Mouse (Mus musculus): ENCODE results near the gene 9630041A04Rik. TPM values are rescaled to one million over a fixed set of nuclear protein-coding genes. Genes with fewer than 3 reads are reported as not detected.
A peak's percentile ranks its signal among the peaks of the same experiment; 100 is the strongest.

Gene 9630041A04Rik
- polyA plus RNA-seq, 1 experiment from 2014 or later, result 0.33 TPM

- Histone ChIP-seq H3K4me3 (no peak overlapping the region), H3K9me3 (no peaks in the 10 kb centered on the region), H3K27me3 (ENCODE audit: insufficient read depth, poor library complexity, severe bottlenecking) (no peaks in the 10 kb centered on the region), H3K36me3 (no peaks in the 10 kb centered on the region), H3K4me1 (replicated peaks) (peaks cover 20% of the 10 kb centered on the region), H3K27ac (no peak overlapping the region)
- DNase-seq (ENCODE audit: low spot score), result no peak
- 61% methylated on average over 8 of the region's 8 CpGs for WGBS
Measured at GRCm38 (mm10) chr9:101933946-101934573, 72.4 kb downstream of the 9630041A04Rik start.

GRCm38 (mm10) chr9:101934887-101935286 is 73.2 kb downstream of the 9630041A04Rik start:
- no peaks in the 10 kb centered on the region for H3K9me3 ChIP-seq
- H3K4me1 ChIP-seq (replicated peaks), result peaks cover 21% of the 10 kb centered on the region
- H3K27ac ChIP-seq, result no peak overlapping the region
- peak; percentile 22 for DNase-seq (ENCODE audit: low spot score)
- H3K36me3 ChIP-seq, result no peaks in the 10 kb centered on the region
- H3K27me3 ChIP-seq (ENCODE audit: insufficient read depth, poor library complexity, severe bottlenecking), result no peaks in the 10 kb centered on the region
- no peak overlapping the region for H3K4me3 ChIP-seq
- 44% methylated on average over 8 of the region's 8 CpGs for WGBS

GRCm38 (mm10) chr9:101938066-101938465 is 76.4 kb downstream of the 9630041A04Rik start:
- no peak for DNase-seq (ENCODE audit: low spot score)
- Histone ChIP-seq H3K4me1 (replicated peaks) (peaks cover 21% of the 10 kb centered on the region), H3K27me3 (ENCODE audit: insufficient read depth, poor library complexity, severe bottlenecking) (no peaks in the 10 kb centered on the region), H3K27ac (no peak overlapping the region), H3K4me3 (no peak overlapping the region), H3K9me3 (no peaks in the 10 kb centered on the region), H3K36me3 (no peaks in the 10 kb centered on the region)
- WGBS, result 89% methylated on average over 4 of the region's 4 CpGs

- Histone ChIP-seq H3K36me3 (no peaks in the 10 kb centered on the region), H3K27me3 (ENCODE audit: insufficient read depth, poor library complexity, severe bottlenecking) (no peaks in the 10 kb centered on the region), H3K4me3 (no peak overlapping the region), H3K27ac (0 out of 2 replicates have a peak overlapping the region, but pooled peaks have one; percentile 53), H3K9me3 (no peaks in the 10 kb centered on the region), H3K4me1 (replicated peaks) (peaks cover 19% of the 10 kb centered on the region)
- no peak for DNase-seq (ENCODE audit: low spot score)
- 56% methylated on average over 5 of the region's 5 CpGs for WGBS
Measured at GRCm38 (mm10) chr9:101939006-101939405, 77.4 kb downstream of the 9630041A04Rik start.

- 79% methylated on average over 3 of the region's 3 CpGs for WGBS
- DNase-seq (ENCODE audit: low spot score), result no peak
- H3K9me3 ChIP-seq, result no peaks in the 10 kb centered on the region
- no peaks in the 10 kb centered on the region for H3K27me3 ChIP-seq (ENCODE audit: insufficient read depth, poor library complexity, severe bottlenecking)
- no peak overlapping the region for H3K27ac ChIP-seq
- H3K4me1 ChIP-seq (replicated peaks), result peaks cover 7% of the 10 kb centered on the region
- no peak overlapping the region for H3K4me3 ChIP-seq
- no peaks in the 10 kb centered on the region for H3K36me3 ChIP-seq
Measured at GRCm38 (mm10) chr9:101940182-101940581, 78.5 kb downstream of the 9630041A04Rik start.

- H3K36me3 ChIP-seq, result no peaks in the 10 kb centered on the region
- DNase-seq (ENCODE audit: low spot score), result no peak
- H3K27me3 ChIP-seq (ENCODE audit: insufficient read depth, poor library complexity, severe bottlenecking), result no peaks in the 10 kb centered on the region
- no peak overlapping the region for H3K4me3 ChIP-seq
- H3K27ac ChIP-seq, result no peak overlapping the region
- WGBS, result 93% methylated on average over 9 of the region's 9 CpGs
- peaks cover 5% of the 10 kb centered on the region for H3K4me1 ChIP-seq (replicated peaks)
- no peaks in the 10 kb centered on the region for H3K9me3 ChIP-seq
Measured at GRCm38 (mm10) chr9:101942058-101942669, 80.5 kb downstream of the 9630041A04Rik start.

GRCm38 (mm10) chr9:101945326-101945725 is 83.7 kb downstream of the 9630041A04Rik start:
- Histone ChIP-seq H3K36me3 (no peaks in the 10 kb centered on the region), H3K4me3 (no peak overlapping the region), H3K27ac (no peak overlapping the region), H3K9me3 (no peaks in the 10 kb centered on the region), H3K27me3 (ENCODE audit: insufficient read depth, poor library complexity, severe bottlenecking) (no peaks in the 10 kb centered on the region), H3K4me1 (replicated peaks) (peaks cover 10% of the 10 kb centered on the region)
- no peak for DNase-seq (ENCODE audit: low spot score)
- WGBS, result 69% methylated on average over 7 of the region's 7 CpGs

- Histone ChIP-seq H3K9me3 (no peaks in the 10 kb centered on the region), H3K36me3 (no peaks in the 10 kb centered on the region), H3K27ac (no peak overlapping the region), H3K27me3 (ENCODE audit: insufficient read depth, poor library complexity, severe bottlenecking) (no peaks in the 10 kb centered on the region), H3K4me3 (no peak overlapping the region), H3K4me1 (replicated peaks) (peaks cover 13% of the 10 kb centered on the region)
- no peak for DNase-seq (ENCODE audit: low spot score)
- 91% methylated on average over 4 of the region's 4 CpGs for WGBS
Measured at GRCm38 (mm10) chr9:101945814-101946213, 84.2 kb downstream of the 9630041A04Rik start.

- Histone ChIP-seq H3K36me3 (no peaks in the 10 kb centered on the region), H3K4me1 (replicated peaks) (peaks cover 22% of the 10 kb centered on the region), H3K27ac (peak overlapping the region; percentile 40; the same call in 1 of the 2 replicates), H3K4me3 (no peak overlapping the region), H3K9me3 (no peaks in the 10 kb centered on the region), H3K27me3 (ENCODE audit: insufficient read depth, poor library complexity, severe bottlenecking) (no peaks in the 10 kb centered on the region)
- 9% methylated on average over 3 of the region's 3 CpGs for WGBS
- DNase-seq (ENCODE audit: low spot score), result no peak
Measured at GRCm38 (mm10) chr9:101950101-101950500, 88.5 kb downstream of the 9630041A04Rik start.

- no peak for DNase-seq (ENCODE audit: low spot score)
- Histone ChIP-seq H3K4me1 (replicated peaks) (peaks cover 33% of the 10 kb centered on the region), H3K9me3 (no peaks in the 10 kb centered on the region), H3K4me3 (no peak overlapping the region), H3K36me3 (no peaks in the 10 kb centered on the region), H3K27ac (no peak overlapping the region), H3K27me3 (ENCODE audit: insufficient read depth, poor library complexity, severe bottlenecking) (no peaks in the 10 kb centered on the region)
- WGBS, result 72% methylated on average over 4 of the region's 4 CpGs
Measured at GRCm38 (mm10) chr9:101954529-101954928, 92.9 kb downstream of the 9630041A04Rik start.

GRCm38 (mm10) chr9:101956228-101956627 is 94.6 kb downstream of the 9630041A04Rik start:
- Histone ChIP-seq H3K36me3 (no peaks in the 10 kb centered on the region), H3K4me1 (replicated peaks) (peaks cover 22% of the 10 kb centered on the region; the same call in 1 of the 2 replicates), H3K4me3 (no peak overlapping the region), H3K9me3 (no peaks in the 10 kb centered on the region), H3K27ac (peak overlapping the region; percentile 16; the same call in 1 of the 2 replicates), H3K27me3 (ENCODE audit: insufficient read depth, poor library complexity, severe bottlenecking) (no peaks in the 10 kb centered on the region)
- no peak for DNase-seq (ENCODE audit: low spot score)
- WGBS, result 34% methylated on average over 4 of the region's 4 CpGs

GRCm38 (mm10) chr9:101971806-101972205 is 110.2 kb downstream of the 9630041A04Rik start:
- 0 out of 2 replicates have a peak, but pooled peaks cover 5% of the 10 kb centered on the region for H3K4me1 ChIP-seq (replicated peaks)
- no peaks in the 10 kb centered on the region for H3K27me3 ChIP-seq (ENCODE audit: insufficient read depth, poor library complexity, severe bottlenecking)
- no peak overlapping the region for H3K27ac ChIP-seq
- H3K4me3 ChIP-seq, result no peak overlapping the region
- WGBS, result 27% methylated on average over 6 of the region's 6 CpGs
- H3K9me3 ChIP-seq, result no peaks in the 10 kb centered on the region
- H3K36me3 ChIP-seq, result no peaks in the 10 kb centered on the region
- DNase-seq (ENCODE audit: low spot score), result peak; percentile 15

- no peaks in the 10 kb centered on the region for H3K27me3 ChIP-seq (ENCODE audit: insufficient read depth, poor library complexity, severe bottlenecking)
- H3K4me3 ChIP-seq, result no peak overlapping the region
- 0 out of 2 replicates have a peak, but pooled peaks cover 5% of the 10 kb centered on the region for H3K4me1 ChIP-seq (replicated peaks)
- H3K36me3 ChIP-seq, result no peaks in the 10 kb centered on the region
- DNase-seq (ENCODE audit: low spot score), result no peak
- H3K9me3 ChIP-seq, result no peaks in the 10 kb centered on the region
- no peak overlapping the region for H3K27ac ChIP-seq
- WGBS, result 86% methylated on average over 8 of the region's 8 CpGs
Measured at GRCm38 (mm10) chr9:101972314-101972713, 110.7 kb downstream of the 9630041A04Rik start.

Measured in hindbrain, embryonic 10.5 days (tissue).